Mouse (Mus musculus): ENCODE measurements around the gene Usp5. TPM values are rescaled to one million over a fixed set of nuclear protein-coding genes. Genes with fewer than 3 reads are reported as not detected.
"Not testable (repeated sequence)": the region's sequence is repeated elsewhere in the genome, so short reads cannot be mapped to it uniquely, and the experiment has no call there.

Gene Usp5
- polyA plus RNA-seq, 1 experiment, result 53.0 TPM

GRCm38 (mm10) chr6:124840241-124841167 is 11.2 kb upstream of the Usp5 start, which contains the start of gene Gnb3:
TSS of gene Gnb3 (minus strand) at chr6:124840275.
- Histone ChIP-seq H3K27me3 (ENCODE audit: control insufficient read depth, insufficient read depth, low read length) (no peaks in the 10 kb centered on the region), H3K4me3 (ENCODE audit: low read depth, low read length) (no peak within 1 kb of the TSS), H3K36me3 (ENCODE audit: control insufficient read depth, insufficient read depth, low read length) (no peaks in the 10 kb centered on the region), H3K4me1 (ENCODE audit: control insufficient read depth, insufficient read depth, insufficient read length, low read length) (no peaks in the 10 kb centered on the region), H3K27ac (ENCODE audit: insufficient read depth, low read depth, low read length) (no peak within 1 kb of the TSS)
- TF ChIP-seq POLR2A (IDR thresholded peaks at IDR 0.05; ENCODE audit: low read depth, low read length) (no peak), CTCF (IDR thresholded peaks at IDR 0.05; ENCODE audit: extremely low read depth, insufficient read length, insufficient replicate concordance, low read depth, low read length) (no peak)
- WGBS, result 42% methylated on average over 15 of the region's 15 CpGs

DNA sequence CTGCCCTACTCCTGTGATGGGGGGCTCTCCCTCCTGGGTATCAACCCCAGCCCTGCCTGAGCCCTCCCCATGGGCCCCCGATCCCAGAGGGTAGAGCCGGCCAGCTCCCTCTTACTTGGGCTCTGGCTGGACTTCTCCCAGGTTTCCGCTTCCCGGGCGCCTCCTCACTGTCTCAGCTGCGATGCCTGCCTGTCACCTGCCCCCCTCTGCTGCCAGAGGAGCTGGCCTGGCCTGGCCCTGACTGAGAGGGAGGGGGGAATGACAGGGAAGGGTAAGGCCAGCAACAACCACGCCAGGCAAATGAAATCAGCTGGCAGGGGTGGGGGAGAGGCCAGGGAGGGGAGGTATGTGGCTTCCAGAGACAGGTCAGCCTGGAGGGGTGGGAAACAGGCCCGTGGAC is 10.5 kb upstream of the Usp5 start:
- Histone ChIP-seq H3K27ac (ENCODE audit: insufficient read depth, low read depth, low read length) (no peak overlapping the region), H3K4me1 (ENCODE audit: control insufficient read depth, insufficient read depth, insufficient read length, low read length) (no peaks in the 10 kb centered on the region), H3K27me3 (ENCODE audit: control insufficient read depth, insufficient read depth, low read length) (no peaks in the 10 kb centered on the region), H3K36me3 (ENCODE audit: control insufficient read depth, insufficient read depth, low read length) (no peaks in the 10 kb centered on the region), H3K4me3 (ENCODE audit: low read depth, low read length) (no peak overlapping the region)
- TF ChIP-seq CTCF (IDR thresholded peaks at IDR 0.05; ENCODE audit: extremely low read depth, insufficient read length, insufficient replicate concordance, low read depth, low read length) (no peak), POLR2A (IDR thresholded peaks at IDR 0.05; ENCODE audit: low read depth, low read length) (no peak)
- 21% methylated on average over 8 of the region's 8 CpGs for WGBS

GRCm38 (mm10) chr6:124836411-124836810 is 7.1 kb upstream of the Usp5 start:
- WGBS, result 69% methylated on average over 7 of the region's 7 CpGs
- no peaks in the 10 kb centered on the region for H3K27me3 ChIP-seq (ENCODE audit: control insufficient read depth, insufficient read depth, low read length)
- no peaks in the 10 kb centered on the region for H3K4me1 ChIP-seq (ENCODE audit: control insufficient read depth, insufficient read depth, insufficient read length, low read length)
- no peak overlapping the region for H3K4me3 ChIP-seq (ENCODE audit: low read depth, low read length)
- TF ChIP-seq CTCF (IDR thresholded peaks at IDR 0.05; ENCODE audit: extremely low read depth, insufficient read length, insufficient replicate concordance, low read depth, low read length) (no peak), POLR2A (IDR thresholded peaks at IDR 0.05; ENCODE audit: low read depth, low read length) (no peak)
- H3K36me3 ChIP-seq (ENCODE audit: control insufficient read depth, insufficient read depth, low read length), result peaks cover 1% of the 10 kb centered on the region; the same call in 1 of the 2 replicates
- no peak overlapping the region for H3K27ac ChIP-seq (ENCODE audit: insufficient read depth, low read depth, low read length)

- Histone ChIP-seq H3K4me1 (ENCODE audit: control insufficient read depth, insufficient read depth, insufficient read length, low read length) (no peaks in the 10 kb centered on the region), H3K36me3 (ENCODE audit: control insufficient read depth, insufficient read depth, low read length) (peaks cover 1% of the 10 kb centered on the region; the same call in 1 of the 2 replicates), H3K27ac (ENCODE audit: insufficient read depth, low read depth, low read length) (no peak overlapping the region), H3K4me3 (ENCODE audit: low read depth, low read length) (no peak overlapping the region), H3K27me3 (ENCODE audit: control insufficient read depth, insufficient read depth, low read length) (no peaks in the 10 kb centered on the region)
- 86% methylated on average over 10 of the region's 10 CpGs for WGBS
- no peak for TF ChIP-seq CTCF (IDR thresholded peaks at IDR 0.05; ENCODE audit: extremely low read depth, insufficient read length, insufficient replicate concordance, low read depth, low read length)
- TF ChIP-seq POLR2A (IDR thresholded peaks at IDR 0.05; ENCODE audit: low read depth, low read length), result no peak
These were observed 6.2 kb upstream of the Usp5 start for GRCm38 (mm10) chr6:124835531-124835930.

DNA sequence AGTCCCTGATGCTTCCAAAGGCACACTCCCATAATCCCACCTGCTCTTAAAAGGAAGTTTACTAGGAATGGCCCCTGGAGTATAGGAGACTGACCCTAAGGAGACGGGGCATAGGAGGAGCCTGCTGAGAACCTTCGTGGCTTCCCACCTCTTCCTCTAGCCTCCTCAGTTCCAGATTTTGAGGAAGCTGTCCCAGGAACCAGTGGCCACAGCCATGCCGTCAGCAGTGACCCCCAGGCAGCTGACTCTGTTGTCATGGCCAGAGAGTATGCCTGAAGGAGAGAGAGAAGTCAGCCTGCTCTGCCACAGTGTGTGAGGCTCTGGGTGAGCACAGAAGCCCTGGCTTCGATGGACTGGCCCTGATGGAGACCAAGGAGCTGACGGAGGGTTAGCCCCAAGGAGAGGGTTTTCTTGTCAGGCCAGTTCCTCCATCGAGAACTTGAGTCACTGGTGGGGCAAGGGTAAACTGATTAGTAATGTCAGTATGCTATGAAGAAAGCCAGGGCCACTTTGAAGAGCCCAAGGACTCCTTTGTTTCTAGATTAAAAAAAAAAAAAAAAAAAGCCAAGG is 5.3 kb upstream of the Usp5 start:
- Histone ChIP-seq H3K27ac (ENCODE audit: insufficient read depth, low read depth, low read length) (no peak overlapping the region), H3K27me3 (ENCODE audit: control insufficient read depth, insufficient read depth, low read length) (no peaks in the 10 kb centered on the region), H3K4me1 (ENCODE audit: control insufficient read depth, insufficient read depth, insufficient read length, low read length) (peaks cover 3% of the 10 kb centered on the region), H3K36me3 (ENCODE audit: control insufficient read depth, insufficient read depth, low read length) (peaks cover 1% of the 10 kb centered on the region; the same call in 1 of the 2 replicates), H3K4me3 (ENCODE audit: low read depth, low read length) (no peak overlapping the region)
- WGBS, result 73% methylated on average over 6 of the region's 6 CpGs
- TF ChIP-seq CTCF (IDR thresholded peaks at IDR 0.05; ENCODE audit: extremely low read depth, insufficient read length, insufficient replicate concordance, low read depth, low read length), result no peak
- no peak for TF ChIP-seq POLR2A (IDR thresholded peaks at IDR 0.05; ENCODE audit: low read depth, low read length)

- peaks cover 9% of the 10 kb centered on the region for H3K4me1 ChIP-seq (ENCODE audit: control insufficient read depth, insufficient read depth, insufficient read length, low read length)
- no peak overlapping the region for H3K4me3 ChIP-seq (ENCODE audit: low read depth, low read length)
- peaks cover 1% of the 10 kb centered on the region; the same call in 1 of the 2 replicates for H3K36me3 ChIP-seq (ENCODE audit: control insufficient read depth, insufficient read depth, low read length)
- H3K27me3 ChIP-seq (ENCODE audit: control insufficient read depth, insufficient read depth, low read length), result no peaks in the 10 kb centered on the region
- 88% methylated on average over 8 of the region's 8 CpGs for WGBS
- no peak overlapping the region for H3K27ac ChIP-seq (ENCODE audit: insufficient read depth, low read depth, low read length)
- no peak for TF ChIP-seq POLR2A (IDR thresholded peaks at IDR 0.05; ENCODE audit: low read depth, low read length)
- TF ChIP-seq CTCF (IDR thresholded peaks at IDR 0.05; ENCODE audit: extremely low read depth, insufficient read length, insufficient replicate concordance, low read depth, low read length), result no peak
These were observed 2.4 kb upstream of the Usp5 start for GRCm38 (mm10) chr6:124831649-124832048.

GRCm38 (mm10) chr6:124831199-124831598 is 1.9 kb upstream of the Usp5 start:
- not testable (repeated sequence) for H3K4me3 ChIP-seq (ENCODE audit: low read depth, low read length); H3K27me3 ChIP-seq (ENCODE audit: control insufficient read depth, insufficient read depth, low read length); H3K36me3 ChIP-seq (ENCODE audit: control insufficient read depth, insufficient read depth, low read length); H3K27ac ChIP-seq (ENCODE audit: insufficient read depth, low read depth, low read length); H3K4me1 ChIP-seq (ENCODE audit: control insufficient read depth, insufficient read depth, insufficient read length, low read length)
- WGBS, result 92% methylated on average over 4 of the region's 4 CpGs
